9 mouse cellular contexts compared by ENCODE assay signal in genomic region chr9:119102783-119103113, GRCm38 (mm10). TPM values are rescaled to one million over a fixed set of nuclear protein-coding genes. Genes with fewer than 3 reads are reported as not detected.
DNase-seq lines count a peak whose midpoint lies in the region; ATAC-seq and TF ChIP-seq lines count a peak whose summit lies in the region.
"Had no signal": no experiment of that assay in that cellular context is flagged by ENCODE, and none has a peak within 500 bp of the region (broad histone marks: within the 10 kb centered on the region; RNA-seq: fewer than 3 reads in every experiment).

No protein-coding gene starts in this region.

- H3K9me3 ChIP-seq in heart, embryonic 10.5 days = no peaks in the 10 kb centered on the region
- no peaks in the 10 kb centered on the region for H3K9me3 ChIP-seq in forebrain, embryonic 14.5 days (replicated peaks; ENCODE audit: control insufficient read depth, low read length)
- no peaks in the 10 kb centered on the region for H3K9me3 ChIP-seq in liver, embryonic 15.5 days (replicated peaks)

- H3K27ac ChIP-seq in heart, embryonic 10.5 days = peak overlapping the region; percentile 77; the same call in 1 of the 2 replicates
- H3K27ac ChIP-seq in forebrain, embryonic 14.5 days (ENCODE audit: low read depth, low read length) = no peak overlapping the region
- no peak overlapping the region for H3K27ac ChIP-seq in liver, embryonic 15.5 days (replicated peaks)

- H3ac ChIP-seq in C2C12 (ENCODE audit: control insufficient read depth, insufficient read length, low read depth) = peak overlapping the region; percentile 41

- ATAC-seq in forebrain, embryonic 14.5 days = no peak
- no peak for ATAC-seq in liver, embryonic 15.5 days (ENCODE audit: insufficient read depth)

- H3K9ac ChIP-seq in forebrain, embryonic 14.5 days (ENCODE audit: low read length) = peak overlapping the region; percentile 53
- H3K9ac ChIP-seq in liver, embryonic 15.5 days = no peak overlapping the region

- WGBS in heart, embryonic 10.5 days = 4% methylated on average over 19 of the region's 19 CpGs
- WGBS in forebrain, embryonic 14.5 days = 2% methylated on average over 19 of the region's 19 CpGs
- WGBS in liver, embryonic 15.5 days (ENCODE audit: insufficient replicate concordance) = 2% methylated on average over 19 of the region's 19 CpGs

- no peaks in the 10 kb centered on the region for H3K79me2 ChIP-seq in C2C12 (ENCODE audit: control insufficient read depth, insufficient read depth)

- DNase-seq in heart, embryonic 10.5 days (ENCODE audit: low spot score) = no peak
- no peak for DNase-seq in heart, postnatal 4 days
- no peak for DNase-seq in forebrain, embryonic 14.5 days (ENCODE audit: low spot score)
- no peak for DNase-seq in adrenal gland, adult (ENCODE audit: inconsistent age in 2 of 2, low spot score in 1 of 2)
- no peak for DNase-seq in thymus, postnatal 14 days
- no peak for DNase-seq in layer of hippocampus, postnatal 14 days (ENCODE audit: low spot score in 2 of 2)

- no peak for TF ChIP-seq CTCF in C2C12 (IDR thresholded peaks at IDR 0.05; ENCODE audit: control insufficient read depth, insufficient read depth, insufficient read length)

- peak overlapping the region; percentile 66 for H3K4me3 ChIP-seq in heart, embryonic 10.5 days
- H3K4me3 ChIP-seq in C2C12 (ENCODE audit: insufficient read depth, poor library complexity, severe bottlenecking) = peak overlapping the region; percentile 29
- H3K4me3 ChIP-seq in forebrain, embryonic 14.5 days (ENCODE audit: low read depth, low read length) = peak overlapping the region; percentile 58
- H3K4me3 ChIP-seq in liver, embryonic 15.5 days (replicated peaks) = peak overlapping the region; percentile 59

- H3K79me3 ChIP-seq in C2C12 (ENCODE audit: low read depth) = no peaks in the 10 kb centered on the region

- peaks cover 21% of the 10 kb centered on the region for H3K27me3 ChIP-seq in heart, embryonic 10.5 days (ENCODE audit: insufficient read depth, poor library complexity, severe bottlenecking)
- no peaks in the 10 kb centered on the region for H3K27me3 ChIP-seq in C2C12 (ENCODE audit: control insufficient read depth, insufficient read depth, insufficient read length)
- H3K27me3 ChIP-seq in forebrain, embryonic 14.5 days (replicated peaks; ENCODE audit: control insufficient read depth, insufficient read depth, low read length) = no peaks in the 10 kb centered on the region
- peaks cover 23% of the 10 kb centered on the region for H3K27me3 ChIP-seq in liver, embryonic 15.5 days

- peaks cover 13% of the 10 kb centered on the region for H3K4me1 ChIP-seq in heart, embryonic 10.5 days
- peaks cover 6% of the 10 kb centered on the region; the same call in 1 of the 2 replicates for H3K4me1 ChIP-seq in forebrain, embryonic 14.5 days (ENCODE audit: control insufficient read depth, insufficient read depth, low read length)
- no peaks in the 10 kb centered on the region for H3K4me1 ChIP-seq in liver, embryonic 15.5 days (replicated peaks)

- peak overlapping the region; percentile 73 for H3K4me2 ChIP-seq in forebrain, embryonic 14.5 days (ENCODE audit: low read length)
- H3K4me2 ChIP-seq in liver, embryonic 15.5 days = peak overlapping the region; percentile 75

- no peaks in the 10 kb centered on the region for H3K36me3 ChIP-seq in heart, embryonic 10.5 days
- H3K36me3 ChIP-seq in C2C12 (ENCODE audit: control insufficient read depth, insufficient read depth) = no peaks in the 10 kb centered on the region
- H3K36me3 ChIP-seq in forebrain, embryonic 14.5 days (ENCODE audit: control insufficient read depth, insufficient read depth, low read length) = no peaks in the 10 kb centered on the region
- H3K36me3 ChIP-seq in liver, embryonic 15.5 days (replicated peaks) = no peaks in the 10 kb centered on the region

TF ChIP-seq in C2C12, 6 proteins besides CTCF, POLR2A, EP300 and RAD21:
- no peak for TF ChIP-seq MYOD1 (IDR thresholded peaks at IDR 0.05; ENCODE audit: control insufficient read depth, insufficient read length, low read depth)
- TF ChIP-seq MYOG (IDR thresholded peaks at IDR 0.05; ENCODE audit: control insufficient read depth, extremely low read depth, insufficient read length) = no peak
- TF ChIP-seq FOSL1 (IDR thresholded peaks at IDR 0.05; ENCODE audit: insufficient read depth, low read length, poor library complexity, severe bottlenecking) = no peak
- TF ChIP-seq USF1 (IDR thresholded peaks at IDR 0.05; ENCODE audit: low read depth) = no peak
- no peak for TF ChIP-seq MAX (IDR thresholded peaks at IDR 0.05)
- TF ChIP-seq CEBPB (IDR thresholded peaks at IDR 0.05; ENCODE audit: low read depth) = no peak

RNA-seq across cellular contexts. Expression of gene Dlec1, which starts 0.5 kb away (rescaled TPM):
- polyA plus RNA-seq in heart, embryonic 10.5 days (2016; fragmentation: Nextera tagmentation; extraction: Ambion mirVana) = 0.87 and 1.2 TPM in 2 replicates
- total RNA-seq in heart, postnatal 4 days (2021) = under 1 TPM; 0.05 to 0.18 TPM
- 0.01 TPM for polyA plus RNA-seq in C2C12 (2012; fragmentation: generic; extraction: Trizol)
- 0.33 and 0.70 TPM in 2 replicates for polyA plus RNA-seq in forebrain, embryonic 14.5 days (2014; fragmentation: Nextera tagmentation; extraction: Ambion mirVana)
- 0.06 TPM in 1 of 2 replicates, not detected in the other for polyA plus RNA-seq in liver, embryonic 15.5 days (2015; fragmentation: Nextera tagmentation; extraction: Ambion mirVana)
- total RNA-seq in layer of hippocampus, postnatal 14 days (2021) = 1 to 10 TPM; 1.3 to 3.8 TPM

RNA-seq across cellular contexts. Expression of gene Plcd1, which starts 9.4 kb away (rescaled TPM):
- polyA plus RNA-seq in heart, embryonic 10.5 days (2016; fragmentation: Nextera tagmentation; extraction: Ambion mirVana) = 18.6 and 19.5 TPM in 2 replicates
- 10 to 100 TPM; 16.3 to 20.1 TPM for total RNA-seq in heart, postnatal 4 days (2021)
- 8.8 TPM for polyA plus RNA-seq in C2C12 (2012; fragmentation: generic; extraction: Trizol)
- 10.5 and 12.1 TPM in 2 replicates for polyA plus RNA-seq in forebrain, embryonic 14.5 days (2014; fragmentation: Nextera tagmentation; extraction: Ambion mirVana)
- polyA plus RNA-seq in liver, embryonic 15.5 days (2015; fragmentation: Nextera tagmentation; extraction: Ambion mirVana) = 1.2 and 1.8 TPM in 2 replicates
- 10 to 100 TPM; 11.4 to 11.9 TPM for total RNA-seq in layer of hippocampus, postnatal 14 days (2021)

RNA-seq across cellular contexts. Expression of gene Vill, which starts 50.2 kb away (rescaled TPM):
- polyA plus RNA-seq in heart, embryonic 10.5 days (2016; fragmentation: Nextera tagmentation; extraction: Ambion mirVana) = 19.1 and 23.1 TPM in 2 replicates
- 1 to 10 TPM; 4.5 to 5.4 TPM for total RNA-seq in heart, postnatal 4 days (2021)
- 0.96 TPM for polyA plus RNA-seq in C2C12 (2012; fragmentation: generic; extraction: Trizol)
- polyA plus RNA-seq in forebrain, embryonic 14.5 days (2014; fragmentation: Nextera tagmentation; extraction: Ambion mirVana) = 3.8 and 4.0 TPM in 2 replicates
- 10.0 and 11.0 TPM in 2 replicates for polyA plus RNA-seq in liver, embryonic 15.5 days (2015; fragmentation: Nextera tagmentation; extraction: Ambion mirVana)
- total RNA-seq in layer of hippocampus, postnatal 14 days (2021) = under 1 TPM; 0.39 to 0.81 TPM

RNA-seq across cellular contexts. Expression of gene Acaa1b, which starts 54.1 kb away (rescaled TPM):
- polyA plus RNA-seq in heart, embryonic 10.5 days (2016; fragmentation: Nextera tagmentation; extraction: Ambion mirVana) = 0.70 and 0.76 TPM in 2 replicates
- total RNA-seq in heart, postnatal 4 days (2021) = 1 to 10 TPM; 1.8 to 1.9 TPM
- 0.96 TPM for polyA plus RNA-seq in C2C12 (2012; fragmentation: generic; extraction: Trizol)
- 1.3 TPM in 2 replicates for polyA plus RNA-seq in forebrain, embryonic 14.5 days (2014; fragmentation: Nextera tagmentation; extraction: Ambion mirVana)
- polyA plus RNA-seq in liver, embryonic 15.5 days (2015; fragmentation: Nextera tagmentation; extraction: Ambion mirVana) = 19.0 and 24.7 TPM in 2 replicates
- 1 to 10 TPM; 1.2 to 1.3 TPM for total RNA-seq in layer of hippocampus, postnatal 14 days (2021)

RNA-seq across cellular contexts. Expression of gene Gm47289, which starts 56.2 kb away (rescaled TPM):
- not detected in 2 replicates for polyA plus RNA-seq in heart, embryonic 10.5 days (2016; fragmentation: Nextera tagmentation; extraction: Ambion mirVana)
- not detected for total RNA-seq in heart, postnatal 4 days (2021)
- polyA plus RNA-seq in C2C12 (2012; fragmentation: generic; extraction: Trizol) = not detected
- not detected in 2 replicates for polyA plus RNA-seq in forebrain, embryonic 14.5 days (2014; fragmentation: Nextera tagmentation; extraction: Ambion mirVana)
- polyA plus RNA-seq in liver, embryonic 15.5 days (2015; fragmentation: Nextera tagmentation; extraction: Ambion mirVana) = not detected in 2 replicates
- not detected for total RNA-seq in layer of hippocampus, postnatal 14 days (2021)
- total RNA-seq: layer of hippocampus, adult 18-20 months had no signal
